Mouse (Mus musculus): ENCODE measurements at regions not wholly inside any gene's neighbourhood (a gene's known extent, or its start where the extent isn't known, plus 50 kb on each side); places are given as distances from the start of the nearest gene placed in this dataset.

DNA sequence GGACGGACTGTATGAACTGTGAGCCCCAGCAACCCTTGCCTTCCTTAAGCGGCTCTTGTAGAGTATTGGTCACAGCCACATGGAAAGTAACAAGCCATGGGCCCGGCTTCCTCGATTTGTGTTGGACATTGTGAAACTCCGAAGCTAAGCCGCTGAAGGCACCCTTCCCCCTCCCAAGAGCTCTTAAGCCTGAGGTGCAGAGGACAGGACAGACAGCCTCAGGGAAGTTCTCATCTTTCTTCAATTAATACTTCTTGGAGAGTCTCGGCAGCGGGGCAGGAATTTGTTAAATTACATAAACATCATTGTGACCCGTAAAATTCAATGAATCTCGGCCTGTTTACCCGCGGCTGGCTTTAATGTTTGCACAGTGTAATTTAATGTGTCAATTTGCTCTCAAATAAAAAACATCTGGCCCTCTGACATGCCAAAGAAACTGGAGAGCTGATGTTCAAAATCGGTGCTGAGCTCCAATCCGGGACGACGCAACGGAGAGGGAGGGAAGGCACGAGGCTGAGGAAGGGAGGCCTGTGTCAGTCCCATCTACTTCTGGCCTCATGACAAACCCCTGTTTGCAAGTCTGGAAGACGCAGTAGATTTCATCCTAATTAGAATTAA is 208.4 kb upstream of the Tle3 start:
- DNase-seq (ENCODE audit: low read depth, low spot score): no peak
- 39% methylated on average over 19 of the region's 19 CpGs for WGBS

DNA sequence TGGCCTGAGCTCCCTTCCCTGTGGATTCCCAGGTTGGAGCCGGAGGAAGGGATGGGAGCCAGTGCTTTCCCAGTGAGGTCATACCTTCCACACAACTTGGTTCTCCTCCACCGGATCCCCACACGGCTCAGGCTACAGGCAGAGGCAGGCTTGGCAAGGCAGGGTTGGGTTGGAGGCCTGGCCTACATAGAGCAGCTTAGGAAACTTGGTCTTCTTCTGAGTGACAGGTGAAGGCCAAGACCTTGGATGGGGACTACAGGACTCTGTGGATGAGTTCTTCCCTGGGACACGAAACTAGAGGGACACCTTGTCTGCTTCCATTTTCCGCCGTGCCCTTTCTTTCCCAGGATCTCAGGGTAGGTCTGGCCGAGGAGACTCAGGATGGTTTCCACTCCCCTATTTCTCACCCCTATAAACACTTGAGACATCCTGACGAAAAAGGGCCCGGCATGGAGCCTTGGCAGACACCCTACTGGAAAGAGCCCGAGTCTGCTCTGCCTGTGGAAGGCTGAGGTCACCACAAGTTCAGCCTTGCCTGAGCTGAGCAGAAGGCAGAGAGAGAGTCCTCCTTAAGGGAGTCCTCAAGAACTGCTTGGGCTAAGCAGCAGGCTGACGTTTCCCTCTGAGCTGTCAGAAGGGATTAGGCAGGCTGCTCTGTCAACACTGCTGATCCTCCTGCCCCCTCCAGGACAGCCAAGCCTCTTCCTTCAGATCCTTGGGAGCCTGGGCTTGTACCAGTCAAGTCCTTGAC is 207.5 kb upstream of the Tle3 start:
- no peak for DNase-seq (ENCODE audit: low read depth, low spot score)
- WGBS: 59% methylated on average over 11 of the region's 11 CpGs

DNA sequence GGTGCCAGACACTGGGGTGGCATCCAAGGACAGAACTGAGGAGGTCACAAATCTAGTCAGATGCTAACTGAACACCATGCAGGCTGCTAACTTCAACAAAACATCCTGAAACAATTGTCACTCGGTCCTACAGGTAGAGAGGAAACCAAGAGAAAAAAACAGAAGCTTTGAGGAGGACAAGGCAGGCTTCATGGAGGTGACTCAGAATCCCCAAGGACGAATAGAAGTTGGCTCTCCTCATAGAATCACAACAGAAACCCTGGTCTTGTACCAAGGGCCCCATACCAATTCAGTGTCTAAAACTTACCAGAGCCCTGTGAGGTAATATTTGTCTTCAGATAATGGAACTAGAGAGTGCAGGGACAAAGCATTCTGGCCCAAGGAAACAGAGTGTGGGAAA is 206.1 kb upstream of the Tle3 start:
- 67% methylated on average over 2 of the region's 2 CpGs for WGBS
- no peak for DNase-seq (ENCODE audit: low read depth, low spot score)

DNA sequence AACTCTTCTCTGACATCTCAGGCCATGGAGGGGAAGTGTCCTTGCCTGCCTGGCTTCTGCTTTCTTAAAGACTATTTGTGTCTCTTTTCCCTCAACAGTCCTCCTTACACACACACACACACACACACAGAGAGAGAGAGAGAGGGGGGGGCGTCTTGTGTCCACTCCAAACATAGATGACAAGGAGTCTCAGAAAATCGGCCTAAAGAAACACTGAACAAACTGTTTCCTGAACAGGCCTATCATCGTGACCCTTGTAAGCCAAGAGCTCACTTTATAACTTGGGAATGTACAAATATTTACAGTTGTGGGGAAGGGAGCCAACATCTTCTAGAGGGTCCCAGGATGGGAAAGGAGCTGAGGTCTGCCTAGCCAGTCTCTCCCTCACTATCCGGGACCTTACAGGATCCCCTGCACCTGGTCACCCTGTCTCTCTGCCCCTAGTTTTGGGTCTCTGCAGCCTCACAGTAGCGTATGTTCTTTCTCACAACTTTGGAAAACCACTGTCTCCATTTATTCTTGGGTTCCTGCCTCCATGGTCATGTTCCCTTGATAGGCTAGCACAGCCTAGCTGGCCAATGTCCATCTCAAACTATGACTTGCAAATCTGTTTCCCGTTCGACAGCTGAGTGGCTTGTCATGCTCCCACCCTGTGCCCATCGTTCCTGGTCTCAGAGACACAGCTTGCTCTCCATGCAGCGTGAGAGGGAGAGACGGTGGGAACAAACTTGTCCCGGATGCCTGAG is 204.9 kb upstream of the Tle3 start:
- WGBS: 40% methylated on average over 11 of the region's 11 CpGs
- DNase-seq (ENCODE audit: low read depth, low spot score): no peak

DNA sequence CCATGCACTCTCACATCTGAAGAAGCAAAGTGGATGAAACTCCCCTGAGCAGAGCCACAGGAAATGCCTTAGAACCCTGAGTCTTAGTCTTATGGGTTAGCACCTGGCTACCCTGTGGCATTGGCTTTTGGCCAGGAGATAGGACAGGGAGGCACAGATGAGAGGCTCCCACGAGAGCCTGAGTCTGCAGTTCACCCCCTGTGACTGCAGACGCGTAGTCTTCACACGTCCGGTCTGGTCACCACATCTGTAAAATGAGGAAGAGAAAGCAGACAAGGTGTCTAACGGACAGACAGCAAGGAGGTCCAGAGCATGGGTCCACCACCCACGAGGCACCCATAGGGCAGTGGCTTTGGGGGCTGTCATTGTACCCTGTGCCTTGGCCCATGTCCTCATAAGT is 203.2 kb upstream of the Tle3 start:
- no peak for DNase-seq (ENCODE audit: low read depth, low spot score)
- 79% methylated on average over 7 of the region's 7 CpGs for WGBS

DNA sequence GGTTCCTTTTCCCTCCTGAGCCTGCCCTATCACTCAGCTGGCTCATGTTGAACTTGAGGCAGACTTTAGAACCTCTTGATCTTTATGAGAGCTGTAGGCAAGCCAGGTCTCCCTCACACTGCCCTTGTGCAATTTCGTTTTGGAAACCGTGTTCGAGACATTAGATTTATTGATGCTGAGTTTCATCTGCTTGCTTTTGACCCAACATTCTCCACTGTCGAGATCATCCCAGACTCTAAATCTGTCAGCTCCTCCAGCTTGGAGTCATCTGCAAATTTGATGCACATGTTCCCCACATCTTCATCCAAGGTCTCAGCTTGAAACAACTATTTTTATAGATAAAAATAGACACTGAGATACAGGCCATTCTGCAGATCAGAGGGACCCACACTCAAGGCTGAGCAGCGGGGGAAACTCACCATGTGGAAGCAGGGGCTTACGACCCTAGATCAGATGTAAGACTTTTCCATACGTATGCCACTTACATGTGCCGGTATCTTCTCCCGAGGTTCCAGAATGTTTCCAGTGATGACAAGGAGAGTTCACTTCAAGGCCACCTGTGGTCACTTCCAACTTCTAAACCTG is 202.6 kb upstream of the Tle3 start:
- no peak for DNase-seq (ENCODE audit: low read depth, low spot score)
- WGBS: 65% methylated on average over 9 of the region's 9 CpGs

DNA sequence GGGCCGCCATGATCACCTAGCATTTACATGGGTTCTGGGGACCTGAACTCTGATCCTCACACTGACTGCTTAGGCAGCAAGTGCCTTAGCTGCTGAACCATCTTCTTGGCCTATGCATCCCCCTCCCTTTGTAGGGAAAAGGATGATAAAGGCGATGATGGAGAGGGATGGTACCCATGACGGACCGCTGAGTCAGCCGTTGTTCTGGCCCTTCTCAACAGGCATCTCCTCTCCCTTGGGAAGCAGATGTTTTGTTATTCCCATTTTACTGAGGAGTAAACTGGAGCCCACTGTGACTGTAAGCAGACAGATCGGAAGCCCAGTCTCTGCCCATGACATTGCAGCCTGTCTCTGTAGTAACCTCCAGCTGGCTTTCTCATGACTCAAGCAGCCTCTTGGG is 201.2 kb upstream of the Tle3 start:
- 96% methylated on average over 6 of the region's 6 CpGs for WGBS
- no peak for DNase-seq (ENCODE audit: low read depth, low spot score)

DNA sequence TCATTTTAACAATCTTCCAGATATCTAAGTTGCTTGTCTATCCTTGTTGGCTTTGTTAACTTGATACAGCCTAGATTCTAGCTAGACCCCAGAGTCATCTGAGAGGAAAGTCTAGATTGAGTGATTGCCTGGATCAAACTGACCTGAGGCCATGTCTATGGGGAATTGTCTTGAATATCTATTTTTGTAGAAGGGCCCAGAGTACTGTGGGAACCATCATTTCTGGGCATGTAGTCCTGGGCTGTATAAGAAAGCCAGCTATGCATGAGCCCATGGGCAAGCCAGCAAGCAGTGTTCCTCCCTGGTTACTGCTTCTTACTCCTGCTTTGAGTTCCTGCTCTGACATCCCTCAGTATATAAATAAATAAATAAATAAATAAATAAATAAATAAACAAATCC is 199.7 kb upstream of the Tle3 start:
- DNase-seq (ENCODE audit: low read depth, low spot score): no peak

DNA sequence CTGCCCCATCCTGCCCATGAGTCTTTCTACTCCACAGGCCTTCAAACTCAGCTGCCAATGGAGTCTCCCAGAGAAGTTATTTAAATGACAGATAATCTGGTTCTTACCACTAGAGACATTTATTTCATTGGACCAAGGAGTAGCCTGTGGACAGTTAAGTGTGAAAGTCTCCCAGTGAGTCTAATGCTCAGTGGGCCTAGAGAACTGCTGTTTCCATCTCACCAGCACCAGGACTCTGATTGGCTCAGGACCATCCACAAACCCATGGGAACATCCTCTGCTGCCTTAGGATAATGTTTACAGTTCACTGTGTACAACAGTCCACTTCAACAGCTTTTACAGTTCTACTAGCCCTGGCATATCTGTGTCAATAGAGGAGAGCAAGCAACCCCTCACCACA is 198.6 kb upstream of the Tle3 start:
- DNase-seq (ENCODE audit: low read depth, low spot score): no peak

DNA sequence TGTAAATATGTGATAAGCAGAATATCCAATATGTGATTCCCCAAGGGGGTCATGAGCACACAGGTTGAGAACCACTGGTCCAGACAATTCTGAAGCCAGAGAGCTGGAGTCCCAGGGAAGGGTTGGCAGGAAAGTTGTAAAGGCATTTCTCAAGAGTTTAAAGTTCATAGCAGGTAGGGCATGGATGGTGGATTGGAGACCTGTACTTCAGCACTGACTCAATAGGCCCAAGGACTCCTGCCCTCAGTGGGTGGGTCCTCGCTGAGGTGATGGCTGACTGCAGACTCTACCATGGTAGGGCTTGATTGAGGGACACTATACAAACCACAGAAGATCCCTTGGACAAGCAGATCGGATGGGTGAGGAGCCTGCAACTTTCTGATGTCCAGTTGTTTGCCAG is 196.8 kb upstream of the Tle3 start:
- 84% methylated on average over 2 of the region's 2 CpGs for WGBS
- DNase-seq (ENCODE audit: low read depth, low spot score): no peak

DNA sequence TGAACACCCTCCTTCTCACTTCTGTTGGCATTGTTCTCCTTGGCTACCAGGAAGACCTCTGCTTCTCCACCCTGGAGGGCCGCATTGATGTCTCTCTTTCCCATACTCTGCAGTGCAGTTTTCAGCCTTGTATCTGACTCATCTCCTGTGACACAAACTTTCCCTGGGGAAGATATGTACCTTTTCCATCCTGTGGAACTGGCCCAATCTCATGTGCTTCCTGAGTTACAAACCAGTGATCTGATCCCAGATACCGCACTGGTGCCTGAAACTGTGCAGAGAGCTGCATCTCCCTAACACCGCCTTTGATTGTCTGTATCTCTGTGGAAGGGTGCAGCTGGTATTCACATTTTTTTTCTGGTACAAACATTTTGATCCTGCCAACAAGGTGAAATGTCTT is 195.3 kb upstream of the Tle3 start:
- WGBS: 89% methylated on average over 3 of the region's 3 CpGs
- no peak for DNase-seq (ENCODE audit: low read depth, low spot score)

DNA sequence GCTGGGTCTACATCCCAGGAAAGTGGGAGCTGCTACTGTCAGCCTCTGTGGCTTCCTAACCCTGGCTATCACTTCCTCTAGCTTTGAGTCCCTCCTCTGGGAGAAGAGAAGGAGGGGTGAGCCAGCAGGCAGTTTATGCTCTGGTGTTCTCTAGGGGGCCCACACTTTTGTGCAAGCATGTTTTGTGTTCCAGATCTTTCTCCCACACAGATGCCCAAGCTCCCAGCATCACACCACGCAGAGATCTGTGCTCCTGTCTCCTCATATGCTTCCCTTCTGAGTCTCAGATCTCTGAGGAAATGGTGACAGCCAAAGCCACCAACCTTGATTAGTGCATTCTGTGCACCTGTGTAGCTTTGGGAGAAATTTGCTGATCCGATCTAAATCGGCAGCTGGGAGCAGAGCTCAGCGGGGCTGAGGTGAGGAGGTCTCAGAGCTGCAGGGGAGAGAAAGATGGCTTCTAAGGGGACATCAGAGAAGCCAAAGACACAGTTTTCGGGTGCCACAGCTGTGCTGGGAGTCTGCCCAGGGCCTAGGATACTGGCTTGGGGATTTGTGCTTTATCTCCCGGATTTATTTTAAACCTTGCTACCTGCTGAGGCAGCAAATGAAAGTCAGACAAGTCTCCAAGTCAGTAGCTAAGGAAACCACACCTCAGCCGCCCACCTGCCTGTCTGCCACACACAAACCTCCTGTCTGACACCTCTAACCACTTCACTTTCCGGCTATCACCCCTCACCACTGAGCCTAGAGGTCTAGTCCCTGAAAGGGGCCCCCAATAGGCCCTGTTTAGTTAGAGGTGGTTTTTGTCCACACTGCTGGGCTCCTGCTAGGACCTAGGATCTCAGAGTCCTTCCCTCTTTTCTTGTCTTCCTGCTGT is 185.4 kb upstream of the Tle3 start:
- WGBS: 80% methylated on average over 8 of the region's 8 CpGs
- DNase-seq (ENCODE audit: low read depth, low spot score): no peak

DNA sequence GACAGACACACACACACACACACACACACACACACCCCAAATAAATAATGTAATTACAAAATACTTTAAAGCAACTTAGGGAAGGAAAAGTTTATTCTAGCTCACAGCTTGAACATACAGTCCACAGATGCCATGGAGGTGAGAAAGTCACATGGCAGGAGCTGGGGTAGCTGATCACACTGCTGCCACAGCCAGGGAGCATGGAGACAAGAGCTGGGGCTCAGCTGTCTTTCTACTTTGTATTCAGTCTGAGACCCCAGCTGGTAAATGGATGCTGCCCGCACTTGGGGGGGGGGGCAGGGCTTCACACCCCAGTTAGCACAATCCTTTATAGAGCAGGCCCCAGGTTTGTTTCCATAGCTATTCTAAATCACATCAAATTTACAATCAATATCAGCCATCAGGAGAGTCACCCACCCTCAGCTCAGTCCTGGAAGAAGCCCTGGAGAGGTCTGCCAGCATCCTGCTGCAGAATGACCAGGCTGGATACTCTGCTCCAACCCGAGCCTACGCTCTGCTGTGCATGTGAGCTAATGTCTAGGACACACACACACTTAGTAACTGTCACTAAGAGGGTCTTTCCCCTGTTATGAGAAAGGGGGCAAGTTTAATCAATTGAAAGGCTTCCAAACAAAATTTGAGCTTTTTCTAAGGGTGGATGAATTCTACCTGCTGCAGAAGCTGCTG is 184.3 kb upstream of the Tle3 start:
- no peak for DNase-seq (ENCODE audit: low read depth, low spot score)
- WGBS: 95% methylated on average over 3 of the region's 3 CpGs

DNA sequence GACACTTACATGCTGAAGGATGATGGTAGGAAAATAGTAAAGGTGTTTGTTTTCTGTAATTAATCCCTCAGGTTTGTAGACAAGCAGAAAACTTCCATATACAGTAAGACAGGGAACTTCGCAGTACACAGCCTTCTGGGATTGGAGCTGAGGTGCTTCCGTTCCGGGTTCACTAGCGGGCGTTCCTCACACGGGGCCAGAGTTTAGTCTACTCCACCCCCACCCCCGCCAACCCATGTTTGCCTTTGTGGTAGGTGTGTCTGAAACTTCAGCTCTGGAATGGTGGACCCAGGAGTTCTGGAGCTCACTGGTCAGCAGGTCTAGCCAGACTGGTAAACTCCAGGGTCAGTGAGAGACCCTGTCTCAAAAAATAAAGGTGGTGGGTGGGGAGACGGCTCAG is 182.9 kb upstream of the Tle3 start:
- DNase-seq (ENCODE audit: low read depth, low spot score): no peak
- 47% methylated on average over 8 of the region's 8 CpGs for WGBS

DNA sequence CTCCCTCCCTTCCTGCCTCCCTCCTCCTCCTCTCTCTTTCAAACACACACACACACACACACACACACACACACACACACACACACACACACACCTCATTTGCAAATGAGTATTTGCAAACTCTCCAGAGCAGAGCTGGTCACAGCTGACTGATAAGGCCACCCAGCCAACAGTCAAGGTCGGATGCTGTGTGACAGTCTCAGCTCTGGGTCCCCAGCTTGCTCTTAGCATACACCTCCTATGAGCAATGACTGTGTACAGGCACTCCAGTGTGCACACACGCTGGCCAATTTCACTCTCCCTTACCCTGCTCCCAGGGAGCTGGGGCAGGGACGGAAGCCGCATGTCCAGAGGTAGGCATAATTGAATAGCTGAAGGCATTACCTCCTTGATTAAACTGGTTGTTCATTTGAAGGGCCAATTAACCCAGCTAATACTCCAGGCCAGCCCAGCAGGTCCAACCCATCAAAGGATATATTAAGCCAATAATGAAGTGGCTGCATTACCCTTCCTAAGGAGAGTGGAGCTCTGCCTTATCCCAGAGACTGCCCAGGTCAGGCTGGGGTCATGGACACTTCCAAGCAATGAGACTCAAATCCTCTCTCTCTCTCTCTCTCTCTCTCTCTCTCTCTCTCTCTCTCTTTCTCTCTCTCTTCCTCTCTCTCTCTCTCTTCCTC is 173.0 kb upstream of the Tle3 start:
- 69% methylated on average over 4 of the region's 4 CpGs for WGBS
- DNase-seq (ENCODE audit: low read depth, low spot score): no peak

DNA sequence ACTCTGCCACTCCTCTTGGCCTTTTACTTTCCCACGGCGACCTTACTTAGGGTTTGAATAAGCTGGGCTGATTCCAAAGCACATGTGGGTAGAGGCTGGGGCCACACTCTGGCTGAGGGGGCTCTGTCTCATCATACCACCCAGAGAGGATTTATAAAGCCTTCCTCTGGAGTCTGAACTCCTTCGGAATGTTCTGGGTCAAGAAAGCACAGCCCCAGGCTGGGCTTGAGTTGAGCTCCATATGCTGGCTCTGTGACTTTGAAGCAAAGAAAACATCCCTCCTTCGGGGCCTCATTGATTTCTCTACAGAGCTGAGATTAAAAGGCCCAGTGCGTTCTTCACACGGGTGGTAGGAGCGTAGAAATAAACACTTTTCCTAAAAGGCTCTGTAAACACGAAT is 172.3 kb upstream of the Tle3 start:
- no peak for DNase-seq (ENCODE audit: low read depth, low spot score)
- WGBS: 41% methylated on average over 8 of the region's 8 CpGs

DNA sequence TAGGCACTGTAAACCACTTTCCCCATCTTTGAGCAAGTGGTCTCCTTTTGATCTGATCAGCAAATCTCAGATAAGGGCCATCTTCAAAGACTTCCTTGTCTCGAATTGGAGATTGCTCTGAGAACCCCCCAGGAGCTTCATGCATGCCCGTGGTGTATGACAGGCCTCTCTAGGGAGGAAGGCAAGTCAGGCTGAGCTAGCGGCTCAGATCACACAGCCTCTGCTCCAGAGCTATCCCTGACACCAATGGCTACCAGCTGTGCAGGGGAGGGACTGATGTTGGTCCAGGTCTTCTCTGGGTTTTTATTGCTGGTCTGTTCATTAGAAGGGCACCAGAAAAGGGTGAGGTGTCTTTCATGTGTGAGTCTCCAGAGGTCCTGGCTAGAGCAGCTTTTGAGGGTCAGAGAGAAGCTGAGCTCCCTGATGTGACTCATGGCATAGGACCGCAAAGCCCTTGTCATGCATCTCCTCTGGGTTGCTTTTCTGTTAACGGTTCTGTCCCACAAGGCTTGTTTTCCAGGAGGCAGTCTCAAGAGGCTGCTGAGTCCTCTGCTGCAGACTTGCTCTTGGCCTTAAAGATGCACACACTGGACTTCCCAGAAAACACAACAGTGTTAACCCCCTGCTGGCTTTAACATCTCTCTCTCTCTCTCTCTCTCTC is 171.7 kb upstream of the Tle3 start:
- no peak for DNase-seq (ENCODE audit: low read depth, low spot score)
- WGBS: 49% methylated on average over 5 of the region's 5 CpGs

DNA sequence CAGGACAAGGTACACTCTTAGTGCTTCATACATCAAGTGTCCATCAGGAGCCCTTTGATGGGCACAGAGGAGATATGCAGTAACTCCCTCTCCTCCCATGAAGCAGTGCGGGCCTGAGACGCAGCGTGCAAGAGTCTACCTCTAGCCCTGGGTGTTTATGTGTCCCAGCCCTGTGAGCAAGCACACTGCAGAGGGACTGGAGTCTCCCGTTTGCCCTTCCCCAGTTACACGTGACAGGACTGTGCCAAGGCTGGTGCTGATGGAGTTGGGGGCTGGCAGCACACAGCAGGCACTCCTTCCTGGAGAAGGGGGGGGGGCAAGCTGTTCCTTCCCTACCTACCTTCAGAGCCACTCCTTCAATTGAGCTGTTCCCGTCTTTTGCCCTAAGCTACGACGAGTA is 167.1 kb upstream of the Tle3 start:
- DNase-seq (ENCODE audit: low read depth, low spot score): no peak
- 75% methylated on average over 8 of the region's 8 CpGs for WGBS
